ENCODE assay signal across 8 mouse cellular contexts in genomic region chr2:30393370-30393656, GRCm38 (mm10). TPM values are rescaled to one million over a fixed set of nuclear protein-coding genes. Genes with fewer than 3 reads are reported as not detected.
DNase-seq lines count a peak whose midpoint lies in the region; ATAC-seq and TF ChIP-seq lines count a peak whose summit lies in the region.

No protein-coding gene starts in this region.

- no peak for TF ChIP-seq CTCF in liver, adult 2 months (IDR thresholded peaks at IDR 0.05; ENCODE audit: low read depth, low read length)
- TF ChIP-seq CTCF in embryonic fibroblast, embryonic 13.5 days (IDR thresholded peaks at IDR 0.05; ENCODE audit: borderline replicate concordance, insufficient read depth, low read length), result no peak

- H3K4me3 ChIP-seq in liver, adult 2 months (ENCODE audit: insufficient read depth, low read depth, low read length), result peak overlapping the region; percentile 79
- peak overlapping the region; percentile 76 for H3K4me3 ChIP-seq in embryonic fibroblast, embryonic 13.5 days (ENCODE audit: insufficient read depth, low read length)
- H3K4me3 ChIP-seq in neural tube, embryonic 14.5 days (ENCODE audit: low read depth, low read length), result peak overlapping the region; percentile 65

- H3K9ac ChIP-seq in liver, adult 2 months (ENCODE audit: low read depth, low read length), result peak overlapping the region; percentile 63
- H3K9ac ChIP-seq in neural tube, embryonic 14.5 days (replicated peaks; ENCODE audit: low read depth, low read length), result peak overlapping the region; percentile 72

- WGBS in liver, adult 2 months, result 8% methylated on average over 1 of the region's 1 CpGs
- 8% methylated on average over 1 of the region's 1 CpGs for WGBS in large intestine, adult 2 months
- WGBS in neural tube, embryonic 14.5 days, result 93% methylated on average over 1 of the region's 1 CpGs

- TF ChIP-seq POLR2A in liver, adult 2 months (IDR thresholded peaks at IDR 0.05; ENCODE audit: extremely low read depth, insufficient read depth, low read length), result no peak
- no peak for TF ChIP-seq POLR2A in embryonic fibroblast, embryonic 13.5 days (IDR thresholded peaks at IDR 0.05; ENCODE audit: low read depth, low read length)

- H3K4me1 ChIP-seq in liver, adult 2 months (ENCODE audit: control insufficient read depth, insufficient read depth, low read length), result peaks cover 4% of the 10 kb centered on the region
- peaks cover 3% of the 10 kb centered on the region; the same call in 1 of the 2 replicates for H3K4me1 ChIP-seq in embryonic fibroblast, embryonic 13.5 days (ENCODE audit: control insufficient read depth, insufficient read depth, low read length)
- H3K4me1 ChIP-seq in neural tube, embryonic 14.5 days (ENCODE audit: control insufficient read depth, insufficient read depth, low read length), result peaks cover 13% of the 10 kb centered on the region

- no peaks in the 10 kb centered on the region for H3K36me3 ChIP-seq in liver, adult 2 months (ENCODE audit: control insufficient read depth, insufficient read depth, low read length)
- peaks cover 8% of the 10 kb centered on the region; the same call in 1 of the 2 replicates for H3K36me3 ChIP-seq in neural tube, embryonic 14.5 days (ENCODE audit: control insufficient read depth, insufficient read depth, low read length)

- H3K27ac ChIP-seq in liver, adult 2 months (replicated peaks; ENCODE audit: insufficient read depth, low read depth, low read length), result peak overlapping the region; percentile 38
- peak overlapping the region; percentile 38; the same call in 1 of the 2 replicates for H3K27ac ChIP-seq in embryonic fibroblast, embryonic 13.5 days (ENCODE audit: insufficient read depth, low read length)
- no peak overlapping the region for H3K27ac ChIP-seq in neural tube, embryonic 14.5 days (ENCODE audit: low read depth, low read length)

- peak overlapping the region; percentile 87 for H3K4me2 ChIP-seq in neural tube, embryonic 14.5 days (ENCODE audit: low read depth, low read length)

- peaks cover 9% of the 10 kb centered on the region; the same call in 1 of the 2 replicates for H3K79me2 ChIP-seq in liver, adult 2 months (ENCODE audit: control insufficient read depth, insufficient read depth, low read length)

- no peaks in the 10 kb centered on the region for H3K27me3 ChIP-seq in liver, adult 2 months (ENCODE audit: control insufficient read depth, insufficient read depth, low read length)
- no peaks in the 10 kb centered on the region for H3K27me3 ChIP-seq in neural tube, embryonic 14.5 days (ENCODE audit: control insufficient read depth, insufficient read depth, low read length)

- ATAC-seq in neural tube, embryonic 14.5 days (ENCODE audit: low read depth), result no peak

- DNase-seq in liver, adult 2 months (ENCODE audit: extremely low read depth, low read depth, low spot score), result peak; percentile 61
- DNase-seq in liver, result no peak
- DNase-seq in large intestine, adult 2 months (ENCODE audit: low read depth, low spot score), result peak; percentile 56
- DNase-seq in adrenal gland, adult 18-20 months (ENCODE audit: low spot score in 2 of 2), result no peak
- DNase-seq in spleen, adult 18-20 months, result no peak
- no peak for DNase-seq in cerebellum, adult 9-11 months

- no peaks in the 10 kb centered on the region for H3K9me3 ChIP-seq in neural tube, embryonic 14.5 days (ENCODE audit: control insufficient read depth, low read length)

RNA-seq across cellular contexts. Expression of gene Dolpp1, which starts 1.3 kb away (rescaled TPM):
- total RNA-seq in liver, adult 2 months (2014; rRNA removed), result 8.9 and 11.2 TPM in 2 replicates
- polyA plus RNA-seq in liver, adult 2 months (2012; rRNA removed), result 44.8 and 47.3 TPM in 2 replicates
- polyA plus RNA-seq in embryonic fibroblast, embryonic 13.5 days (2011; ENCODE audit: insufficient read length, low read depth, missing spikeins), result 26.6 and 33.8 TPM in 2 replicates
- 129 and 145 TPM in 2 replicates for polyA plus RNA-seq in large intestine, adult 2 months (2012; rRNA removed)
- polyA plus RNA-seq in neural tube, embryonic 14.5 days (2014; fragmentation: Nextera tagmentation; extraction: Ambion mirVana), result 51.5 and 57.7 TPM in 2 replicates
- 10 to 100 TPM; 13.2 to 15.2 TPM for total RNA-seq in adrenal gland, adult 18-20 months (2021)

RNA-seq across cellular contexts. Expression of gene Crat, which starts 22.3 kb away (rescaled TPM):
- 9.2 and 24.3 TPM in 2 replicates for total RNA-seq in liver, adult 2 months (2014; rRNA removed)
- polyA plus RNA-seq in liver, adult 2 months (2012; rRNA removed), result 65.2 and 92.6 TPM in 2 replicates
- polyA plus RNA-seq in embryonic fibroblast, embryonic 13.5 days (2011; ENCODE audit: insufficient read length, low read depth, missing spikeins), result 22.3 and 29.1 TPM in 2 replicates
- 45.4 and 98.7 TPM in 2 replicates for polyA plus RNA-seq in large intestine, adult 2 months (2012; rRNA removed)
- 27.7 and 32.4 TPM in 2 replicates for polyA plus RNA-seq in neural tube, embryonic 14.5 days (2014; fragmentation: Nextera tagmentation; extraction: Ambion mirVana)
- total RNA-seq in adrenal gland, adult 18-20 months (2021), result 100 to 1,000 TPM; 175 to 243 TPM

RNA-seq across cellular contexts. Expression of gene Ptpa, which starts 22.5 kb away (rescaled TPM):
- 18.3 and 25.1 TPM in 2 replicates for total RNA-seq in liver, adult 2 months (2014; rRNA removed)
- polyA plus RNA-seq in liver, adult 2 months (2012; rRNA removed), result 48.9 and 54.3 TPM in 2 replicates
- 126 and 137 TPM in 2 replicates for polyA plus RNA-seq in embryonic fibroblast, embryonic 13.5 days (2011; ENCODE audit: insufficient read length, low read depth, missing spikeins)
- 113 and 116 TPM in 2 replicates for polyA plus RNA-seq in large intestine, adult 2 months (2012; rRNA removed)
- polyA plus RNA-seq in neural tube, embryonic 14.5 days (2014; fragmentation: Nextera tagmentation; extraction: Ambion mirVana), result 65.8 and 70.7 TPM in 2 replicates
- 100 to 1,000 TPM; 134 to 138 TPM for total RNA-seq in adrenal gland, adult 18-20 months (2021)

RNA-seq across cellular contexts. Expression of gene Miga2, which starts 29.3 kb away (rescaled TPM):
- total RNA-seq in liver, adult 2 months (2014; rRNA removed), result 30.7 and 37.2 TPM in 2 replicates
- polyA plus RNA-seq in liver, adult 2 months (2012; rRNA removed), result 46.5 and 52.2 TPM in 2 replicates
- 15.9 and 16.4 TPM in 2 replicates for polyA plus RNA-seq in embryonic fibroblast, embryonic 13.5 days (2011; ENCODE audit: insufficient read length, low read depth, missing spikeins)
- polyA plus RNA-seq in large intestine, adult 2 months (2012; rRNA removed), result 27.7 and 46.6 TPM in 2 replicates
- polyA plus RNA-seq in neural tube, embryonic 14.5 days (2014; fragmentation: Nextera tagmentation; extraction: Ambion mirVana), result 28.9 and 30.9 TPM in 2 replicates
- total RNA-seq in adrenal gland, adult 18-20 months (2021), result 100 to 1,000 TPM in 1 of 2 experiments, 10 to 100 TPM in 1; 83.1 to 102 TPM

RNA-seq across cellular contexts. Expression of gene Sh3glb2, which starts 34.2 kb away (rescaled TPM):
- total RNA-seq in liver, adult 2 months (2014; rRNA removed), result 23.3 and 23.5 TPM in 2 replicates
- 50.0 and 62.0 TPM in 2 replicates for polyA plus RNA-seq in liver, adult 2 months (2012; rRNA removed)
- polyA plus RNA-seq in embryonic fibroblast, embryonic 13.5 days (2011; ENCODE audit: insufficient read length, low read depth, missing spikeins), result 38.8 and 39.7 TPM in 2 replicates
- 108 and 138 TPM in 2 replicates for polyA plus RNA-seq in large intestine, adult 2 months (2012; rRNA removed)
- 132 and 145 TPM in 2 replicates for polyA plus RNA-seq in neural tube, embryonic 14.5 days (2014; fragmentation: Nextera tagmentation; extraction: Ambion mirVana)
- total RNA-seq in adrenal gland, adult 18-20 months (2021), result 10 to 100 TPM; 88.6 to 92.1 TPM

Comparison
In these comparisons a context has a peak if more than half of its experiments do, and no peak if none do; other contexts are left out.
1. DNase-seq: peak in liver, adult 2 months (single experiment) and large intestine, adult 2 months (single experiment); none in liver (single experiment), adrenal gland, adult 18-20 months (0 of 2), spleen, adult 18-20 months (0 of 2) and cerebellum, adult 9-11 months (single experiment).
2. Peak in every context shown above with its lines, with median percentiles within 50 percentile points of each other: H3K4me3 ChIP-seq.